Mouse (Mus musculus) embryonic facial prominence, embryonic 15.5 days (tissue): Measurements from ENCODE around the gene Zfp512b. TPM values are rescaled to one million over a fixed set of nuclear protein-coding genes. Genes with fewer than 3 reads are reported as not detected.
A peak's percentile ranks its signal among the peaks of the same experiment; 100 is the strongest.

ENCODE experiments used
- ATAC-seq: fragments of 200-750 bp; cut with Nextera tagmentation; 2 replicates; pipeline ENCODE4 v1.8.0; 2017; ENCODE audit warnings: low read depth, moderate TSS enrichment; ENCODE audit not compliant: insufficient number of reproducible peaks, low FRiP score, low TSS enrichment
- H3K27ac ChIP-seq: fragments of 300-500 bp; sonication (generic); replicated peaks from 2 replicates; pipeline ENCODE4 v1.5.1; 2015; ENCODE audit warnings: mild to moderate bottlenecking, inconsistent platforms
- H3K27me3 ChIP-seq: fragments of 300-500 bp; sonication (generic); 2 replicates; pipeline ENCODE4 v1.6.1; 2015; ENCODE audit warnings: inconsistent platforms
- H3K36me3 ChIP-seq: fragments of 300-500 bp; sonication (generic); 2 replicates; pipeline ENCODE4 v1.6.1; 2015; ENCODE audit warnings: mild to moderate bottlenecking, inconsistent platforms
- H3K4me1 ChIP-seq: fragments of 300-500 bp; sonication (generic); 2 replicates; pipeline ENCODE4 v1.6.1; 2015; ENCODE audit warnings: inconsistent platforms
- H3K4me2 ChIP-seq: fragments of 300-500 bp; sonication (generic); replicated peaks from 2 replicates; pipeline ENCODE4 v1.6.1; 2015; ENCODE audit warnings: mild to moderate bottlenecking, inconsistent platforms
- H3K4me3 ChIP-seq: fragments of 300-500 bp; sonication (generic); replicated peaks from 2 replicates; pipeline ENCODE4 v1.5.1; 2015; ENCODE audit warnings: mild to moderate bottlenecking, inconsistent platforms
- H3K9ac ChIP-seq: fragments of 300-500 bp; sonication (generic); 2 replicates; pipeline ENCODE4 v1.6.1; 2015; ENCODE audit warnings: inconsistent platforms
- H3K9me3 ChIP-seq: fragments of 300-500 bp; sonication (generic); replicated peaks from 2 replicates; pipeline ENCODE4 v1.6.1; 2016; ENCODE audit warnings: inconsistent platforms
- WGBS: fragments of 180-500 bp; shearing (Covaris S2); methylation state at CpG from one replicate; pipeline ENCODE4 v1.1.7; 2015; 5-methylcytosine and 5-hydroxymethylcytosine counted together
- polyA plus RNA-seq: library from polyadenylated mRNA; unstranded; fragments of >200 nt; fragmentation: Nextera tagmentation; extraction: Ambion mirVana; gene quantifications from 2 replicates; pipeline ENCODE4 v1.2.1, GENCODE M21; 2015

The Zfp512b gene
- polyA plus RNA-seq, 1 experiment from 2014 or later = 74.8 TPM

DNA sequence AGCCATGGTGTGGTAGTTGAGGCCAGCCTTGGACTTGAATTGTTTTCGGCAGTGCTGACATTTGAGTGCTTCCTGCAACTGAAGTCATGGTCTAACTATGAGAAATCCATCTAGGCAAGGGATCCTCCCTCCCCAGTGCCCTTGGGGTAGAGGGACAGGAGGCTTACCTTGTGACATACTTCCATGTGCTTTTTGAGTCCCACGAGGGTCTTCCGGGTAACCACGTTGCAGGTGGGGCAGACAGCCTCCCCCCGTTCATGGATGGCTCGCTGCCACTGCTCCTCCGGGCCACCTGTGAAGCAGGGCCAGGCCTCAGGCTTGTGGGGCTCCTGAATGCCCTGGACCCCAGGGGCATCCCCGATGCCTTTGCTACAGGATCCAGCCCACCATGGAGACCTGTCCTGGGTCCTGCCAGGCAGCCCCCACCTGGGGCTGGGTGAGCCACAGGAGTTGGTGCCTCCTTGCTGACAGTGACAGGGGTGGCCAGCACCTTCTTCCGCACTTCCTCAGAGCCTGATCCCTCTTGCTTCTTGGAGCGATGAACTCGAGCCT lies 4.3 kb downstream of the Zfp512b start:
- H3K4me1 ChIP-seq = peaks cover 16% of the 10 kb centered on the region
- no peak overlapping the region for H3K9ac ChIP-seq
- ATAC-seq = no peak
- H3K27ac ChIP-seq = no peak overlapping the region
- H3K9me3 ChIP-seq = no peaks in the 10 kb centered on the region
- WGBS = 83% methylated on average over 11 of the region's 11 CpGs
- H3K27me3 ChIP-seq = no peaks in the 10 kb centered on the region
- H3K4me3 ChIP-seq = no peak overlapping the region
- H3K36me3 ChIP-seq = peaks cover 71% of the 10 kb centered on the region
- H3K4me2 ChIP-seq = no peak overlapping the region

DNA sequence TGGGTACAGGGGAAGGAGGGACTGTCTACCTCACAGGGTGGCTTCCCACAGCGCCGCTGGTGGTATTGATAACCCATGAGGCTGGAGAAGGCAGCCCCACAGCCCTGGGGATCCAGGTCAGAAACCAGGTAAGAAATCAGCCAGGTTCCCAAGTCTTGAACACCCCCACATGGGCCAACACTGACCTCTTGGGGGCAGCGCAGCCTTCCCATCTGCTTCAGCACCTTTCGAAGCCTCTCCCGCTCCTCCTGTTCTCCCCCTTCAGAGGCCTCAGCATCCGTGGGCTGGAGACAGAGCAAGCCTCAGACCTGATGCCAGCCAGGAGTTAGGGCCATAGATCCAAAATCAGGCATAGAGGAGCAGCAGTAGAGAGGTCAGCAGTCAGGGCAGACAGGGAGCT lies 4.8 kb downstream of the Zfp512b start:
- no peak for ATAC-seq
- Histone ChIP-seq H3K27me3 (no peaks in the 10 kb centered on the region), H3K9me3 (no peaks in the 10 kb centered on the region), H3K9ac (no peak overlapping the region), H3K4me2 (no peak overlapping the region), H3K36me3 (peaks cover 71% of the 10 kb centered on the region), H3K4me3 (no peak overlapping the region), H3K4me1 (peaks cover 12% of the 10 kb centered on the region), H3K27ac (no peak overlapping the region)
- 84% methylated on average over 6 of the region's 6 CpGs for WGBS

DNA sequence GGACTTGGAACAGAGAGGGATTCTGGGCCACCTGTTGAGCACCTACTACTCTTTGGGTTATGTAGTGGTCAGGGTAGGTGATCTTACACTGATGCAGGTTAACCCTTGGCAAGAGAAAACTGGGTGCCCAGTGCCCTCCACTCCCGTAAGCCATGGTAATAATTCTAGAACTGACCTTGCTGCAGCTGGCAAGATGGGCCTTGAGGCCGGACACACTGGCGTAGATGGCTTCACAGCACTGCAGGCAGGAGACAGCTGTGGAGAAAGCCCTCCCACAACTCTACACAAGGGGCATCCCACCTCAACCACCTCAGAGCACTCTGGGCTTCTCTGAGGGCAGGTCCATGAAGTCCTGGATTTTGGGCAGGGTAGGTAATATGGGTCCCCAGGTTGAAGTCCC lies 6.5 kb downstream of the Zfp512b start:
- ATAC-seq = no peak
- 90% methylated on average over 3 of the region's 3 CpGs for WGBS
- H3K4me2 ChIP-seq = no peak overlapping the region

DNA sequence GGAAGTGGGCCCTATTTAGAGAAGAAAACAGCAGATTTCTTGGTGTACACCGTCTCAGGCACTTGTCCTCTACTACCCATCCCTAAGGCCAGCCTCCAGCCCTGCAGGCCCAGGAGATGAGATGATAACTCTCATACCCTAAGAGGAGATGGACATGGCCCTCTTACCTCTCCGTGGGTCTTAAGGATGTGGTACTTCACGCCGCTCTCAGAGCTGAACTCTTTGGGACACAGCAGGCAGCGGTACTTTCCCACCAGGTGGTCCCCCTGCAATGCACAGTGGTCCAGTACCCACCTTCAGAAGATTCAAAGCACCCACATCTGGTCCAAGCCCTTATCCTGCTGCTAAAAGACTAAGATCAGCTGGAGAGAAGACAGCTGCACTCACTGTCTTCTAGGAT lies 7.1 kb downstream of the Zfp512b start:
- H3K36me3 ChIP-seq = peaks cover 69% of the 10 kb centered on the region
- no peak overlapping the region for H3K4me2 ChIP-seq
- ATAC-seq = no peak

More for the DNA sequence above, 6.5 kb downstream of the Zfp512b start:
- H3K4me1 ChIP-seq = peaks cover 6% of the 10 kb centered on the region
- peaks cover 71% of the 10 kb centered on the region for H3K36me3 ChIP-seq
- no peak overlapping the region for H3K9ac ChIP-seq
- H3K27ac ChIP-seq = no peak overlapping the region
- H3K27me3 ChIP-seq = no peaks in the 10 kb centered on the region
- no peak overlapping the region for H3K4me3 ChIP-seq
- H3K9me3 ChIP-seq = no peaks in the 10 kb centered on the region

DNA sequence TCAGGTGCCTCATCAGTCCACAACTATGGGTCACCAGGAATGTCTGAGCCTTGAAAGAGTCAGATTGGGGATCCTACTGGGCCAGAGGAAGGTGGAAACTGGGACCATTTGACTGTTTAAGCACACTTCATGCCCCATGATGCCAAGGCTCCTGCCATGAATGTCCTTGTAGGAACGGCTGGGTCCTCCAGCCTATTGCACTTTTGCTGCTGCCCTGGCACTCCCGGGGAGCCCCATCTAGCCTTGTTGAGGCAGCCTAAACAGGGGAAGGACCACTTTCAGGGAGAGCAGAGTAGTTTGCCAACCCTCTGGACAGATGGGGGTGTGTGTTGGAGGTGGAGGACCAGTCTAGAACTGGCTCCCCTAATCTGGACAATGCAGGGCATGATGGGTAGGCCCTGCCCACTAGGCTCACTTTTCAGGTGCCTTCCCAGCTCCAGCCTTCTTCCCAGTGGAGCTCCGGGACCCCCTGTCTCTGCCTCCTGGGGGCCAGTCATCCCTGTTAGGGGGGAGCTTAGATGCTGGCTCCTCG lies 8.1 kb downstream of the Zfp512b start, which contains the start of gene Uckl1:
Gene Uckl1 (minus strand): TSS at position 482 of the 532 bp plus-strand sequence.
- WGBS = 93% methylated on average over 4 of the region's 4 CpGs
- no peak for ATAC-seq
- Histone ChIP-seq H3K4me2 (no peak within 1 kb of the TSS), H3K4me1 (peaks cover 13% of the 10 kb centered on the region), H3K27me3 (no peaks in the 10 kb centered on the region), H3K27ac (no peak within 1 kb of the TSS), H3K36me3 (peaks cover 58% of the 10 kb centered on the region), H3K4me3 (no peak within 1 kb of the TSS), H3K9ac (no peak within 1 kb of the TSS), H3K9me3 (no peaks in the 10 kb centered on the region)

More for the DNA sequence above, 7.1 kb downstream of the Zfp512b start:
- Histone ChIP-seq H3K9ac (no peak overlapping the region), H3K27ac (no peak overlapping the region), H3K9me3 (no peaks in the 10 kb centered on the region), H3K4me3 (no peak overlapping the region), H3K27me3 (no peaks in the 10 kb centered on the region), H3K4me1 (peaks cover 4% of the 10 kb centered on the region)
- WGBS = 92% methylated on average over 5 of the region's 5 CpGs

DNA sequence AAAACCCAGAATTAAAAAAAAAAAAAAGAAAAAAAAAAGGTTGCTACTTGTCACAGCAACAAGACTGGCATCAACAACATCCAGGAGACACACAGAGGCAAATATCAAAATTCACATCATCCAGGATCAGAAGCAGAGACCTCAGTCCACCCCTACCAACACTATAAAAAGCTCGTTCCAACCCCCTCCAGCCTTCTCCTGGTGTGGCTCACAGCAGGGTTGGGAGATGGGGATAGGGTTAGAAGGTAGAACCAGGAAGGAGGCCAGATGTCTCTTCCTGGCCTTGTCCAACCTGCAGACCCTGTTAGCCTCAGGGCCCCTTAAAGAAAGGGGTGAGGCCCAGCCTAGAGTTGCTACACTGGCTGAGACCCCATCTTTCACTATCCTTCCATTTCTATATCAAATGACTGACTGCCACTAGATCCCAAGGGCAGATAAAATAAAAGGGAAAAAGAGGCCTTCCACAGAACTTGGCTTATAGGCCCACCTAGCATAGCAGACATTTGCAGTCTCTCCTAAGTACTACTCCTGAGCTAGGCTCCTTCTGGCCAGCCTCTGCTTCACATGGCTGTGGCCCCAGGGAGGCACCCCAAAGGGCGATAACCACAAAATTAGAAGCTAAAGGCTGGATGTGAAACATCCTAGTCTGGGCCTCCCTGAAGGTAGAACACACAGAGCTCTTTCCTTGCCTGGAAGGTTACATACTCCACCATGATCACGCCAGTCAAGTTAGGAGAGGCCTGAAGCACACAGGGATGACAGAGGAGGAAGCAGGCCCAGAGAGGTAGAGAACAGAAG lies 8.9 kb downstream of the Zfp512b start:
- H3K9me3 ChIP-seq = no peaks in the 10 kb centered on the region
- no peak for ATAC-seq
- H3K4me3 ChIP-seq = no peak overlapping the region
- H3K4me1 ChIP-seq = peaks cover 21% of the 10 kb centered on the region
- peaks cover 50% of the 10 kb centered on the region for H3K36me3 ChIP-seq
- 86% methylated on average over 3 of the region's 3 CpGs for WGBS
- H3K27me3 ChIP-seq = no peaks in the 10 kb centered on the region
- H3K27ac ChIP-seq = no peak overlapping the region
- H3K4me2 ChIP-seq = no peak overlapping the region
- H3K9ac ChIP-seq = no peak overlapping the region

DNA sequence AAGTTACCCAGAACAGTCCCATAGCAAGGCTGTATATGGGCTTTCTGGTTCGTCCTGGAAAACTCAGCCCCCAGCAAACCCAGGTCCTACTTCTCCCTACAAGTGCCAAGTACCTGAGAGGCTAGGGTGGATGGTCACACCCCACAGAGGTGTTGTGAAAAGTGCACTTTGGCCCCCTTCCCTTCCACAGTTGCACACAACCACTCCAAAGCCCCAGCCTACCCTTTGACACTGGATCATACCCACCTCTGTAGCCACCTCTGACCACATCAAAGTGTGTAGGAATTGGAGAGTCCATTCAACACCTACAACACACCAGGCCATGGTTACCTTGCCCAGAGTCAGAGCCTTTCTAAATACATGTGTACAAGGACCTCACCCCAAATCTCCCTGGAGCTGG lies 9.7 kb downstream of the Zfp512b start:
- Histone ChIP-seq H3K27me3 (no peaks in the 10 kb centered on the region), H3K27ac (no peak overlapping the region), H3K4me3 (no peak overlapping the region), H3K9me3 (no peaks in the 10 kb centered on the region), H3K4me2 (no peak overlapping the region), H3K9ac (no peak overlapping the region), H3K36me3 (peaks cover 43% of the 10 kb centered on the region), H3K4me1 (peaks cover 27% of the 10 kb centered on the region)
- no peak for ATAC-seq
- 96% methylated on average over 1 of the region's 1 CpGs for WGBS

DNA sequence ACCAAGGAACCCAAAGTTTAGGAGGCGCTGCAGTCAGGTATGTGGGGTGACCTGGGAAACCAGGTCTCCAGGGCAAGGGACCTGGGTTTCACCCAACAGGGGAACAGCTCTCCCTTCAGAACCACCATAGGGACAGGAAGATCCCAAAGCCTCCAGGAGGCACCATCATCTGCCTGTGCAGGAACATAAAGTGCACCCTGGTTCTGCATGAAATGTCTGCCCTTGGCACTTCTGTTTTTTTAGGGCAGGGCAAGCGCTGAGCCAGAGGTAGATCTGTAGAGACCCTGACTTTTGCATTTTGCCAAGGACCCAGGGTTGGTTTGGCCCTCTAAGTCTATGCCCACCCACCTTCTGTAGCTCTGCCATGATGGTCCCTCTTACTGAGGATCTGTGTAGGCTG lies 10.2 kb downstream of the Zfp512b start:
- Histone ChIP-seq H3K9ac (no peak overlapping the region), H3K9me3 (no peaks in the 10 kb centered on the region), H3K27me3 (no peaks in the 10 kb centered on the region), H3K27ac (no peak overlapping the region; the same call in 1 of the 2 replicates), H3K4me3 (peak overlapping the region; percentile 62; the same call in 1 of the 2 replicates), H3K36me3 (peaks cover 39% of the 10 kb centered on the region), H3K4me2 (peak overlapping the region; percentile 94; the same call in 1 of the 2 replicates), H3K4me1 (peaks cover 27% of the 10 kb centered on the region)
- no peak for ATAC-seq
- WGBS = 79% methylated on average over 2 of the region's 2 CpGs

DNA sequence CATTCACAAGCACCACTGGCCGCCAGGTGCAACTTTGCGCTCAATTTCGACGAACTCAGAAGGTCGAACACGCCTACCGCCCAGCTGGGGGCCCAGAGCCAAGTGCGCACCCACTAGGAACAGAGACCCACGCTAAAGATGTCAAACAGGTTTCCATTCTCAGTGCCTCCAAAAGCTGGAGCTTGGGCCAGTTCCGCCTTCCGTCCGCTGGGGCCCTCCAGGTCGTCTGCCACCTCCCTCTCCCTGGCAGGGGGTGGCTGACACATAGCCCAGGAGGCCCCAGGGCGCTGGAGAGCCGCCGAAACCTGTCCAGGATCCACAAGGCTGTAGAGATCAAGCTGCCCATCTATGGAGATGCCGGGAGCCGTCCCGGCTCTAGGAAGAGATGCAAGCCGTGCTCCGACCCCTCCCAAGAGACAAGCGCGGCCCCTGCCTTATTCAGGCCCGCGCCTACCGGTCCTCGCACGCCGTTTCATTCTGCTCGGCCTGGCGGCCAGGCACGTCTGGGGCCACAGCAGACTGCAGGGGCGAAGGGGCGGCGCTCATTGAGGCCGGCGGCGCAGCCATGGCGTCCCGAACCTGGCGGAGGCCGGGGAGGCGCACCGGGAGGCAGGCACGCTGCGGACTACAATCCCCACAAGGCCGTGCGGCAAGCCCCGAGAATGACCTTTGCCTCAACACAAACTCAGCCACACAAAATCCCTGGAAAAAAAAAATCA lies 11.0 kb downstream of the Zfp512b start:
- H3K36me3 ChIP-seq = peaks cover 31% of the 10 kb centered on the region
- peaks cover 27% of the 10 kb centered on the region for H3K4me1 ChIP-seq
- H3K27me3 ChIP-seq = no peaks in the 10 kb centered on the region
- peak overlapping the region; percentile 91 for H3K27ac ChIP-seq
- H3K9ac ChIP-seq = peak overlapping the region; percentile 50
- peak overlapping the region; percentile 62 for H3K4me3 ChIP-seq
- peak; percentile 78 for ATAC-seq
- WGBS = under 1% methylated on average over 49 of the region's 49 CpGs
- H3K9me3 ChIP-seq = no peaks in the 10 kb centered on the region
- peak overlapping the region; percentile 94 for H3K4me2 ChIP-seq

DNA sequence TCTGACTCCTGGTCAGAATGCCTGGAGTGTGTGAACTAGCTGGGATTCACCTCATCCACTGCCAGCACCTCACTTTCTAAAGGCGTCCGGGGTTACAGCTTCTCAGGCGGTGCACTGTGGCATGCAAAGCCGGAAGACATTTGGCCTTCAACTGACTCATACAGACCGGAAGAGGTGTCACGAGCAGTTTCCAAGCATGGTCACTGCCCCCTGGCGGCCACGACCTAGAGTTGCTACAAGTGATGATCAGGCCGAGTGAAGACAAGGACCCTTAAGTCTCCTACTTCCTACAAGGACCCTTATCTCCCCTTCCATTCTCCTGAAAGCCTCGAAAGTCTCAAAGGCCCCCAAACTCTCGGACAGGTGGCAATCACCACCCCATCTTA lies 11.6 kb downstream of the Zfp512b start:
- peak overlapping the region; percentile 94 for H3K4me2 ChIP-seq
- peak overlapping the region; percentile 91 for H3K27ac ChIP-seq
- H3K4me3 ChIP-seq = peak overlapping the region; percentile 62
- WGBS = under 1% methylated on average over 11 of the region's 11 CpGs
- H3K9me3 ChIP-seq = no peaks in the 10 kb centered on the region
- no peaks in the 10 kb centered on the region for H3K27me3 ChIP-seq
- peak; percentile 80 for ATAC-seq
- peak overlapping the region; percentile 50 for H3K9ac ChIP-seq
- peaks cover 27% of the 10 kb centered on the region for H3K4me1 ChIP-seq
- H3K36me3 ChIP-seq = peaks cover 26% of the 10 kb centered on the region
